Mouse (Mus musculus) Patski (cell line): Measurements from ENCODE around the gene Car10. TPM values are rescaled to one million over a fixed set of nuclear protein-coding genes. Genes with fewer than 3 reads are reported as not detected.

Experiments
- ATAC-seq: fragments of 100-300 bp; one replicate; pipeline ENCODE4 v1.8.0; 2021
- CTCF ChIA-PET: fragments of 350-600 bp; sonication (Branson Sonifier 250); formaldehyde crosslinking; loops from one replicate; lab custom pipeline; 2022; ENCODE audit warnings: inconsistent platforms; lab: Charles Lee
- POLR2A ChIA-PET: fragments of 350-600 bp; sonication (Branson Sonifier 250); formaldehyde crosslinking; loops from one replicate; lab custom pipeline; 2022; ENCODE audit warnings: antibody characterized with exemption, inconsistent platforms; lab: Charles Lee
- DNase-seq: peaks from one replicate; pipeline ENCODE4 v3.0.0-alpha.2; 2011; ENCODE audit warnings: low read depth, low spot score
- H3K27me3 ChIP-seq: fragments of 371-371 bp; one replicate; pipeline ENCODE4 v1.5.1; 2021
- CTCF ChIP-seq: fragments of 100-300 bp; IDR thresholded peaks from one replicate; pipeline ENCODE4 v1.5.1; 2021
- in situ Hi-C: fragments of 300-500 bp; cut with MboI; formaldehyde crosslinking; loops from 3 replicates; pipeline ENCODE4 v1.11.1; 2018; ENCODE audit warnings: low pct_unique_long_range_greater_than_20kb, mixed read lengths
- polyA plus RNA-seq: library from polyadenylated mRNA; unstranded; gene quantifications from one replicate; pipeline ENCODE4 v1.2.3, GENCODE M21; 2021

Gene Car10
- polyA plus RNA-seq, 1 experiment from 2014 or later: not detected

DNA sequence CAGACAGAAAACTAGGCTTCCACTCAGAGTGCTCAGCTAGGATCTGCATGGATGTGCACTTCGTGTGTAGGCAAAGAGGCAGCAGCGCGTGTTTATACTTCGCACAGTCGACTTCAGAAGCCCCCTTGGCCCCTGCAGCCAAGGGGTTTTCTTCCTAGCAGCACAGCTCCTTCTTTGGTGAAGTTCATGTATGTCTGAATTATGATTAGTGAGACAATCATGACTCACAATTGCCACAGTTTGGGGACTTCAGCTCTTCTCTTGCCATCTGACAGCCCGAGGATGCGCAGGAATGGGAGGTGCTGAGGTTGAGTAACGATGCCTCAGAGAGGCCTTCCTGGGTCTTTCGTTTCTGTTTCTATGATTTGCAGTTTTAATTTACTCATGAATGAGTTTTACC is 4.5 kb downstream of the Car10 start:
- H3K27me3 ChIP-seq: peaks cover 18% of the 10 kb centered on the region
- POLR2A ChIA-PET: no interaction called here

DNA sequence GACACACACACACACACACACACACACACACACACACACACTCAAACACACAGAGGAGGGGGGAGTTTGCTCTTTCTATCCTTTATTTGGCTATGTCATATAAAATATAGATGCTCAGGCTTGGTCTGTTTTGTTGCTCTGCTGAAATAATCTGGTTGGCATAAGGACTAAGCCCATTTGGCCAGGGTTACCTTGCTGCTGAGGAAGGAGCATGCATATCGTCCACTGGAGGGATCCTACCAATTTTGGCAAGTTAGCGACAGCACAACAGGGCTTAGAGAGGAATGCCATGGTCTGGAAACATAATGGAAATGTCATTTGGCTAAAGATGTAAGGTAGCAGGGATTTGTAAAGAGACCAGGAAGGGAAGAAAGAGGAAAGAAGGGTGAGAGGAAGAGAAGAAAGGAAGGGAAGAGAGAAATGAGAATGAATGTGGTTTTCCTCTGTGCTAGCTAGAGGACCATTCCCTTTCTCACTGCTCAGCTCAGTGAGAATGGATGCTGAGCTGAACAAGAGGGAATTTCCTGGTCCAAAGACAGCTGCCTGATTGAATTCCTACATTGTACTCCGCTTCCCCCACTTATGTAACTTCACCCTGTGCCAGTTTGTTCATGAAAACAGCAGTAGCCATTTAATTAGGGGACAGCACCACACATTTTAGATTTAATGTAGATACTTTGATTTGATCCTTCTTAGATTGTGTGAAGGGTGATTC is 5.4 kb downstream of the Car10 start:
- CTCF ChIA-PET: no interaction called here
- in situ Hi-C loops: no loop called here
- DNase-seq (no peak), ATAC-seq (no peak)
- no peak for TF ChIP-seq CTCF
- POLR2A ChIA-PET: no interaction called here
- peaks cover 17% of the 10 kb centered on the region for H3K27me3 ChIP-seq

More for the DNA sequence above, 4.5 kb downstream of the Car10 start:
- CTCF ChIA-PET: interaction anchor here (1.0 kb wide), 1 partner anchor 11 kb away, joined by 3 read pairs; no protein-coding TSS in a partner anchor
- no peak for DNase-seq
- ATAC-seq: no peak
- in situ Hi-C loops: no loop called here
- TF ChIP-seq CTCF: no peak

DNA sequence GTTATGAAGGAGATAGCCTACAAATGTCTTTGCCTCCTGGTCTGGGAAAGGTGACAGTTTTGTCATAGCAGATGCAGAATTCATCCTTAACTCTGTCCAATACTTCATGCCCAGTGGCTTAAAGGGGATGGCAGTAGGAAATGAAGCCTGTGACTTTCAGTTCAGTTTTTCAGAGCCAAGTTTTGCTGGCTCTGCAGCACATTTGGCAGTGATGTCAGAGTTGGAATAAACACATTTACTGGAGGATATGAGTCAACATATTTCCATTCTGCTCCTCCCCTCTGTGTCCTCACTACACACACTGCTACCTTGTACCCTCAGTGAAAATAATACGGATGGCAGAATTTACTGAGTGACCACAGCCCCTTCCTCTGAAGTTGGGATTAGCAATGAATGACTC is 11.6 kb downstream of the Car10 start:
- in situ Hi-C loops: no loop called here
- no peak for TF ChIP-seq CTCF
- ChIA-PET CTCF (no interaction called here), POLR2A (no interaction called here)
- ATAC-seq: no peak
- no peak for DNase-seq
- H3K27me3 ChIP-seq: no peaks in the 10 kb centered on the region

DNA sequence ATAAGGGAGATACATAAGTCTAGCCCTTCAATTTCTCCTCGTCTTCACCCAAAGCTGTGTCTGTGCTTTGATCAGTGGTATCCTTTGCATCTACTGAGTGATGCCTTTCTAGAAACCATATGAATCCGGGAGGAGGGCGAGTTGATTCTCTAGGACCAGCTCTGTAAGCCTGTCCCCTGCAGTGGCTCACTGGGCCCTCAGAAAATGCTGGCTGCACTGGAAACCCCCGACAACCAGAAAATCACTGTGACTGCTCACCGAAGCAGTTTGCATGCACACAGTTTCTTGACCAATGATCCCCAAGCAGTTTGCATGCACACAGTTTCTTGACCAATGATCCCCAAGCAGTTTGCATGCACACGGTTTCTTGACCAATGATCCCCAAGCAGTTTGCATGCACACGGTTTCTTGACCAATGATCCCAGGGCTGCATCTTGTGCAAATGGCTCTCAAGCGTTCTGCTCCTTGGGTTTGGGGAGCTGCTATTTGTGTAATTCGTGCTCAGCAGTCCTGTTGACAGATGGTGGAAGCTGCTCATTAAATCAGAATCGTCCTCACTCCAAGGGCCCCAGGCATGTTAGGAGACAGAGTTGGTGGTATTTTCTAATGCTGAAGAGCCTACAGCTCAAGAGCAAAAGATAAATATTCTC is 23.1 kb downstream of the Car10 start:
- POLR2A ChIA-PET: no interaction called here

DNA sequence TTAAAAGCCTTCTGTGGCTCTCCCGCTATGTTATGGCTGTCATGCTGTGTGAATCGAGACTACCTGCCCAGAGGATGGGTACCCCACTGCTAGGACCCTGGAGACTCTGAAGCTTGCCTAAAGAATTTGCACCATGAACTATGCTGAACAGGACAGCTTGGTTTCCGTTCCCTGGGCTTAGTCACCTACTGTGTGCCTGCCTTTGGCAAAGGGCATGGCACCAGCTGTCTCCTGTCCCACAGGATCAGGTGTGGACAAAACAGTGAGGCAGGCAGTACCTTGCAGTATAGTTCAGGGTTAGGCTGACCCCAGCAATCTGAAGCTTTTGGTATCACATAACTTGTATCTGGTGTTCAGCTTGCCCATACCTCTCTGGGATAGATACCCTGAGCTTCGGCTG is 25.9 kb downstream of the Car10 start:
- ATAC-seq (no peak), DNase-seq (no peak)
- CTCF ChIA-PET: no interaction called here
- no peak for TF ChIP-seq CTCF
- POLR2A ChIA-PET: no interaction called here
- in situ Hi-C loops: no loop called here
- peaks cover 8% of the 10 kb centered on the region for H3K27me3 ChIP-seq

More for the DNA sequence above, 23.1 kb downstream of the Car10 start:
- in situ Hi-C loops: no loop called here
- CTCF ChIA-PET: interaction anchor here (0.9 kb wide), 1 partner anchor 16 kb away, joined by 3 read pairs; no protein-coding TSS in a partner anchor
- ATAC-seq (no peak), DNase-seq (no peak)
- no peak for TF ChIP-seq CTCF
- peaks cover 8% of the 10 kb centered on the region for H3K27me3 ChIP-seq

DNA sequence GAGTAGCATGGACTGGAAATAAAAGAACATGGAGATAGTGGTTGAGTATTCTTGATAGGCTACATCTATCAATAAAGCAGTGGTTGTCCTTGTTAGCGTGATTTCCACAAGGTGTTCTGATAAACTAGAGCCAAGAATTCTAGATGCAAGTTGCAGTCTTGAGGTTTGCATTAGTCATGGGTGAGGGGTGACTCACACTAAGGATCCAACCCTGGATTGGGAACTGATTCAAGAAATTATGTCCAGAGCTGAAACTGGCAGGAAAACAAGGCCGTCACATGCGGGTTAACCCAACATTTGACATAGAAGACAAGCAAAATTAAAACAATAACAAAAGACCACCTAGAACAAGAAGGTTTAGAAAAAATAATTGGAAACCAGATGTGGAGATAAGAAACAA is 28.6 kb downstream of the Car10 start:
- in situ Hi-C loops: no loop called here
- no peak for TF ChIP-seq CTCF
- H3K27me3 ChIP-seq: peaks cover 5% of the 10 kb centered on the region
- ATAC-seq: no peak
- ChIA-PET CTCF (no interaction called here), POLR2A (no interaction called here)
- no peak for DNase-seq

DNA sequence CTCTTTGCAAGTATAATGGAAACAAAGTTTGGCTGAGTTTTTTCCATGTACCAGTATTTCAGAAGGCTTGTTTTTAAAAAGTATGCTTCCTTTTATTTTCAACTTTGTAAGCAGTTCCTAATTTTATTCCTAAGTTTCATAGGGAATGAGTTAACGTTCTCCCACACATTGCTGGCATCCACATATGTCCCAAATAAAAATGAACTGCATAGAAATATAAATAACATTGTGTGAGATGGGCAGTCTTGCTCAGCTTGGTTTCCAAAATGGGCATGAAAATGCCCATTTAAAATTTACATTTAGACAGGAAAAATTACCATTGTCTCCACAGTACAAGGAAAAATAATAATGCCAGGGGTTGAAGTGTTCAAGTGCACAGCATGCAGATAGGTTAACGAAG is 30.7 kb downstream of the Car10 start:
- POLR2A ChIA-PET: no interaction called here
- CTCF ChIA-PET: no interaction called here
- no peaks in the 10 kb centered on the region for H3K27me3 ChIP-seq
- DNase-seq (no peak), ATAC-seq (no peak)
- no peak for TF ChIP-seq CTCF
- in situ Hi-C loops: no loop called here

DNA sequence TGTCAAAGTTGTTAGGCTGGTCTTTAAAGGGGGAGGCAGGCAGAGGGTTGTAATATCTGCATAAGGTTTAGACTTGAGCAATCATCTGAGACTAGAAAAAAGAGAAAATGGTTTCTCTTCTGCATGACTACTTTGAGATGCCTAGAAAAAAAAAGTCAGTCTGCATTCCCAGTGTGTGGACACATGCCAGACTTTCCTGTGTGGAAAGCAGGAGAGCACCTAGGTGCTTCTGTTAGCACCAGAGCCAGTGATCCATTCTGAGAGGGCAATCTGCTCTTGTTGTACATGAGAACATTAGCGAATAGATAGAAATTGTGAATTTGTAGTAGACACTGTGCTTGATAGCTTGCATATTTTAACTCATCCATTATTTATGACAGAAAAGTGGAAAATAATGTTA is 40.0 kb downstream of the Car10 start:
- DNase-seq (no peak), ATAC-seq (no peak)
- H3K27me3 ChIP-seq: peaks cover 6% of the 10 kb centered on the region
- in situ Hi-C loops: no loop called here
- ChIA-PET POLR2A (no interaction called here), CTCF (no interaction called here)
- TF ChIP-seq CTCF: no peak

DNA sequence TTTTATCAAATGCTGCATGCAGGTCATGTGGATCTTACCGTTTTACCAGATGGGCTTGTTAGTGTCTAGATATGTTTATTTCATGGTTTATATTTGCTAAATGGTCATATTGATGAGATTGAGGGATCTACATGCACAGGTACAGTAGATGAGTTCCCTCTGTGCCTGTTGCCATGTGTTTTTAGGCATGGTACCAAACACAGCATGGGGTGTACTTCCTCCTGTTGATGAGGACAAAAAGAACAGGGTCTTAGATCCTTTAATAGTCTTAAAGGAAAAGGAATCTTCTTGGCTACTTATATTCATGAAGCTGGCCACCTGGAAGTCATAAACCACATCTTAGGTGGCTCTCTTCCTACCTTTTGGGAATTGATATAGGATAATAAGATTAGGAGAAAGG is 43.9 kb downstream of the Car10 start:
- DNase-seq (no peak), ATAC-seq (no peak)
- POLR2A ChIA-PET: no interaction called here
- no peak for TF ChIP-seq CTCF
- CTCF ChIA-PET: no interaction called here
- in situ Hi-C loops: loop anchor here (10.0 kb wide), 2 partner anchors 333 to 673 kb away; no protein-coding TSS in a partner anchor
- H3K27me3 ChIP-seq: peaks cover 12% of the 10 kb centered on the region

DNA sequence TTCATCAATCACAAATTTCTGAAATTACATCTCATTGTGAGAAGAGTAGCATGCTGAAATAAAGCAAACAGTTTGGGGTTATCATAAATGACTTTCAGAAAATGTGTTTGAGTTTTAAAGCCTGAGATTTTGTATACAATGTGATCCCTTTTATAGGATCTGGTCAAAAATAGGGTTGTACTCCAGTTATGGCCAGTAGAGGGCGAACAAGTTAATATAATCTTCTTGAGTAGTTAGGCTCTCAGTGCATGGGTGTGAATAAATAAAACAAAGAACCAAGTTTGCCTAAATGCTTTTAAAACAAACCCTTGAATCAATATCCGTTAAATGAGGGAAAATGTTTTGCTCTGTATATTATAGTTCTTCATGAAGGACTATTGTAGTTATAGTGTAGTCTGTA is 46.7 kb downstream of the Car10 start:
- CTCF ChIA-PET: no interaction called here
- in situ Hi-C loops: loop anchor here (10.0 kb wide), 2 partner anchors 330 to 670 kb away; no protein-coding TSS in a partner anchor
- ATAC-seq (no peak), DNase-seq (no peak)
- peak; percentile 35 for TF ChIP-seq CTCF
- POLR2A ChIA-PET: no interaction called here
- peaks cover 12% of the 10 kb centered on the region for H3K27me3 ChIP-seq

DNA sequence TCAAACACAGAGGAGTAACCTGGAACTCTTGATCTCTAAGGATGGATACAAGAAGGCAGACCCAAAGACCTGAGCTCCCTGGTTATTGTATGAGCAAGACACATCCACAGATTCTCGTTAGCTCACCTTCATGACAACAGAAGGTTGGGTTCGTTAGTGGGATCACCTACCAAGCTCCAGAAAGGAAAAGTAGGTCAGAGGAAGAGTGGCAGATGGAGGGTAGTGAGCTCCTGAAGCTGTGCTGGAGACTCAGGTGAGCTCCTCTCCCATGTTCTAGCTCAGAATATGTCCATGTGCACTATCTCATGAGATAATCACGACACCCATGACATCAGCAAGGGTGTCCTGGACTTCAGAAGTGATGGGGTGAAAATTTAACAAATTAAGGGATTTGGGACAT is 57.1 kb downstream of the Car10 start:
- in situ Hi-C loops: no loop called here
- DNase-seq (no peak), ATAC-seq (no peak)
- POLR2A ChIA-PET: no interaction called here
- CTCF ChIA-PET: no interaction called here
- no peaks in the 10 kb centered on the region for H3K27me3 ChIP-seq
- no peak for TF ChIP-seq CTCF
